8 mouse cellular contexts compared by ENCODE assay signal in the genomic region with DNA sequence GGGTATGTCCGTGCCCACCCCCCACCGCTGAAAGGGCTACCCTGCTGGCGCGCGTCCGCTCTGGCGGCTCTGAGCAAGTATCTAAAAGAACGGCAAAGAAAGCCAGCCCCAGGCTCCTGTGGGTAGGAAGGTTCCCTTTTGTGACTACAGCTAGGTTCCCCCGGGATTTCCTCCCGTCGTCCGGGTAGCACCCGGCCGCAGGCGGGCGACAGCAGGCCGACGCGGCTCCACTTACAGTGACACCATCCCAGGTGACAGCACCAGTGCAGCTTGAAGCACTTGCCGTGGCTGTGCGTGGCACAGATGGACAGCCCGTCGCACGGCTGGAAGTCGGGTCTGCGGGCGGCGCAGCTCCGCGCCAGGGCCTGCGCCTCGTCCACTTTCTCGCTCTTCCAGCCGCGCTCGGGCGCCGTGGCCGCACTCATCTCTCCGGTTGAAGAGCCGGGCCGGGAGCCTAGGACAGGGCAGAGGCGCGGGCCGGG. TPM values are rescaled to one million over a fixed set of nuclear protein-coding genes. Genes with fewer than 3 reads are reported as not detected.
DNase-seq lines count a peak whose midpoint lies in the region; ATAC-seq and TF ChIP-seq lines count a peak whose summit lies in the region.

No protein-coding gene starts in this region.

- ATAC-seq in heart, embryonic 11.5 days (replicated peaks; ENCODE audit: insufficient number of reproducible peaks, low FRiP score, low TSS enrichment): peak; percentile 44
- ATAC-seq in kidney, embryonic 16.5 days (ENCODE audit: low FRiP score, low TSS enrichment): peak; percentile 68
- peak; percentile 64 for ATAC-seq in liver, embryonic 15.5 days (ENCODE audit: insufficient read depth)
- ATAC-seq in neural tube, embryonic 12.5 days (ENCODE audit: low FRiP score, low read depth): peak; percentile 67

- peak; percentile 34 to 42 for DNase-seq in layer of hippocampus, adult 2 months (ENCODE audit: low spot score in 2 of 2)
- DNase-seq in layer of hippocampus, adult 8-10 months (ENCODE audit: low spot score in 2 of 2): no peak
- peak; percentile 52 for DNase-seq in thymus, postnatal 0 days (ENCODE audit: low spot score)

- H3K4me1 ChIP-seq in cortical plate, adult 2 months (ENCODE audit: control insufficient read depth, insufficient read depth, low read length): peaks cover 15% of the 10 kb centered on the region
- peaks cover 9% of the 10 kb centered on the region for H3K4me1 ChIP-seq in heart, embryonic 11.5 days (ENCODE audit: control insufficient read depth, insufficient read depth, low read length)
- peaks cover 13% of the 10 kb centered on the region; the same call in 1 of the 2 replicates for H3K4me1 ChIP-seq in kidney, embryonic 16.5 days (ENCODE audit: insufficient read depth, low read length)
- H3K4me1 ChIP-seq in liver, embryonic 15.5 days (replicated peaks): peaks cover 7% of the 10 kb centered on the region; the same call in 1 of the 2 replicates
- peaks cover 35% of the 10 kb centered on the region for H3K4me1 ChIP-seq in neural tube, embryonic 12.5 days

- H3K9ac ChIP-seq in heart, embryonic 11.5 days (ENCODE audit: low read depth, low read length): peak overlapping the region; percentile 88
- H3K9ac ChIP-seq in kidney, embryonic 16.5 days (replicated peaks; ENCODE audit: low read length): peak overlapping the region; percentile 91
- H3K9ac ChIP-seq in liver, embryonic 15.5 days: peak overlapping the region; percentile 56
- H3K9ac ChIP-seq in neural tube, embryonic 12.5 days: peak overlapping the region; percentile 94

- peak overlapping the region; percentile 96 for H3K4me3 ChIP-seq in layer of hippocampus, adult 2 months
- H3K4me3 ChIP-seq in cortical plate, adult 2 months (ENCODE audit: insufficient read depth, low read length): peak overlapping the region; percentile 88
- H3K4me3 ChIP-seq in heart, embryonic 11.5 days (ENCODE audit: low read depth, low read length): peak overlapping the region; percentile 73
- H3K4me3 ChIP-seq in kidney, embryonic 16.5 days (ENCODE audit: low read length): peak overlapping the region; percentile 70
- peak overlapping the region; percentile 63 for H3K4me3 ChIP-seq in liver, embryonic 15.5 days (replicated peaks)
- peak overlapping the region; percentile 87 for H3K4me3 ChIP-seq in neural tube, embryonic 12.5 days

- H3K36me3 ChIP-seq in heart, embryonic 11.5 days (ENCODE audit: control insufficient read depth, insufficient read depth, low read length): no peaks in the 10 kb centered on the region
- H3K36me3 ChIP-seq in kidney, embryonic 16.5 days (ENCODE audit: insufficient read depth, low read length): no peaks in the 10 kb centered on the region
- no peaks in the 10 kb centered on the region for H3K36me3 ChIP-seq in liver, embryonic 15.5 days (replicated peaks)
- H3K36me3 ChIP-seq in neural tube, embryonic 12.5 days: 0 out of 2 replicates have a peak, but pooled peaks cover 6% of the 10 kb centered on the region

- no peaks in the 10 kb centered on the region for H3K27me3 ChIP-seq in heart, embryonic 11.5 days (ENCODE audit: control insufficient read depth, insufficient read depth, low read length)
- no peaks in the 10 kb centered on the region for H3K27me3 ChIP-seq in kidney, embryonic 16.5 days (ENCODE audit: insufficient read depth, low read length)
- H3K27me3 ChIP-seq in liver, embryonic 15.5 days: peaks cover 42% of the 10 kb centered on the region
- H3K27me3 ChIP-seq in neural tube, embryonic 12.5 days (replicated peaks): no peaks in the 10 kb centered on the region

- no peaks in the 10 kb centered on the region for H3K9me3 ChIP-seq in heart, embryonic 11.5 days (replicated peaks; ENCODE audit: control insufficient read depth, low read length)
- no peaks in the 10 kb centered on the region for H3K9me3 ChIP-seq in kidney, embryonic 16.5 days (ENCODE audit: low read length)
- H3K9me3 ChIP-seq in liver, embryonic 15.5 days (replicated peaks): no peaks in the 10 kb centered on the region
- H3K9me3 ChIP-seq in neural tube, embryonic 12.5 days: no peaks in the 10 kb centered on the region

- WGBS in heart, embryonic 11.5 days (ENCODE audit: insufficient replicate concordance): under 1% methylated on average over 44 of the region's 45 CpGs
- WGBS in kidney, embryonic 16.5 days: under 1% methylated on average over 45 of the region's 45 CpGs
- WGBS in liver, embryonic 15.5 days (ENCODE audit: insufficient replicate concordance): under 1% methylated on average over 45 of the region's 45 CpGs
- under 1% methylated on average over 45 of the region's 45 CpGs for WGBS in neural tube, embryonic 12.5 days

- no peak for TF ChIP-seq CTCF in layer of hippocampus, adult 2 months (conservative IDR thresholded peaks at IDR 0.05)
- TF ChIP-seq CTCF in cortical plate, adult 2 months (IDR thresholded peaks at IDR 0.05; ENCODE audit: extremely low read depth, insufficient read depth, low read length): no peak

- no peak; the same call in 1 of the 2 replicates for TF ChIP-seq POLR2A in cortical plate, adult 2 months (IDR thresholded peaks at IDR 0.05; ENCODE audit: extremely low read depth, insufficient read depth, low read length)

- H3K4me2 ChIP-seq in heart, embryonic 11.5 days: peak overlapping the region; percentile 93
- peak overlapping the region; percentile 71 for H3K4me2 ChIP-seq in kidney, embryonic 16.5 days (replicated peaks; ENCODE audit: low read depth, low read length)
- peak overlapping the region; percentile 80 for H3K4me2 ChIP-seq in liver, embryonic 15.5 days
- peak overlapping the region; percentile 91 for H3K4me2 ChIP-seq in neural tube, embryonic 12.5 days (replicated peaks)

- peak overlapping the region; percentile 99 for H3K27ac ChIP-seq in layer of hippocampus, adult 2 months
- peak overlapping the region; percentile 87 for H3K27ac ChIP-seq in cortical plate, adult 2 months (ENCODE audit: insufficient read depth, low read length)
- peak overlapping the region; percentile 77 for H3K27ac ChIP-seq in heart, embryonic 11.5 days (ENCODE audit: low read depth, low read length)
- peak overlapping the region; percentile 73 for H3K27ac ChIP-seq in kidney, embryonic 16.5 days (ENCODE audit: low read length)
- peak overlapping the region; percentile 35; the same call in 1 of the 2 replicates for H3K27ac ChIP-seq in liver, embryonic 15.5 days (replicated peaks)
- peak overlapping the region; percentile 94 for H3K27ac ChIP-seq in neural tube, embryonic 12.5 days

RNA-seq across cellular contexts. Expression of gene 2510009E07Rik, which starts 0.4 kb away (rescaled TPM):
- total RNA-seq in layer of hippocampus, adult 2 months (2021): 10 to 100 TPM; 38.4 to 40.3 TPM
- 10 to 100 TPM; 36.8 to 48.1 (median 41.6) TPM for total RNA-seq in layer of hippocampus, adult 8-10 months (2022)
- 30.5 and 31.1 TPM in 2 replicates for polyA plus RNA-seq in cortical plate, adult 2 months (2012; rRNA removed)
- polyA plus RNA-seq in heart, embryonic 11.5 days (2014; fragmentation: Nextera tagmentation; extraction: Ambion mirVana): 15.7 and 19.7 TPM in 2 replicates
- 15.7 and 16.4 TPM in 2 replicates for polyA plus RNA-seq in kidney, embryonic 16.5 days (2015; fragmentation: Nextera tagmentation; extraction: Ambion mirVana)
- 3.0 TPM in 2 replicates for polyA plus RNA-seq in liver, embryonic 15.5 days (2015; fragmentation: Nextera tagmentation; extraction: Ambion mirVana)
- polyA plus RNA-seq in neural tube, embryonic 12.5 days (2016; fragmentation: Nextera tagmentation; extraction: Ambion mirVana): 61.4 and 74.6 TPM in 2 replicates
- polyA plus RNA-seq in thymus, postnatal 0 days (2015; fragmentation: Nextera tagmentation; extraction: Ambion mirVana): 6.0 and 6.4 TPM in 2 replicates

Comparison
In these comparisons a context has a peak if more than half of its experiments do, and no peak if none do; other contexts are left out.
1. DNase-seq: peak in layer of hippocampus, adult 2 months (2 of 2) and thymus, postnatal 0 days (single experiment); none in layer of hippocampus, adult 8-10 months (0 of 2).
2. H3K27ac ChIP-seq: peak in every context shown above with its lines; median percentile 99 in layer of hippocampus, adult 2 months; 94 in neural tube, embryonic 12.5 days; 87 in cortical plate, adult 2 months; 77 in heart, embryonic 11.5 days; 73 in kidney, embryonic 16.5 days; 35 in liver, embryonic 15.5 days.
3. Peak in every context shown above with its lines, with median percentiles within 50 percentile points of each other: H3K4me3 ChIP-seq, ATAC-seq, H3K4me2 ChIP-seq and H3K9ac ChIP-seq.